Mouse (Mus musculus): Measurements from ENCODE around the gene Dhrs4. TPM values are rescaled to one million over a fixed set of nuclear protein-coding genes. Genes with fewer than 3 reads are reported as not detected.

The Dhrs4 gene
- total RNA-seq, 2 experiments from 2014 or later: 17.5 to 19.1 TPM

DNA sequence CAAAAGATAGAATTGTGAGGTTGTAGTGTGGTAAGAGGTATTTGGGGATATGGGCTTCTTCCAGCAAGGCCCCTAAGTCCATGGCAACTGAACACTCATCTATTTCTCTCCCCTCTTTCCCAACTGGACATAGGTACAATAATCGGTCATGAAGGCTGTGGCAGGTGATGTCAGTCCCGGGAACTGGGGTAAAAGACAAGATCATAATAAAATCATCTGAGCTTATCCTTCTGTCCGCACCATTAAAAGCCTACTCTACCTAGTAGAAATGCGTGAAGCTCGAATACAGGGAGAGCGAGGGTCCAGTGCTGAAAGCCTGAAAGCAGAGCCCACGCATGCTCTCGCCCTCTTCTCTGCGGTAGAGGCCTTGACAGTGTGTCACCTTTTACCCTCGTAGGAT, 1.1 kb downstream of the Dhrs4 start:
- DNase-seq (ENCODE audit: low spot score in 2 of 2): no peak
- intact Hi-C loops (cut with DNase I): no loop called here

- intact Hi-C loops (cut with DNase I): no loop called here
- DNase-seq (ENCODE audit: low spot score in 2 of 2): no peak
Measured at GRCm38 (mm10) chr14:55484430-55485085, 6.0 kb downstream of the Dhrs4 start.

GRCm38 (mm10) chr14:55486836-55487235, 8.3 kb downstream of the Dhrs4 start:
- DNase-seq (ENCODE audit: low spot score in 2 of 2): no peak
- intact Hi-C loops (cut with DNase I): no loop called here

DNA sequence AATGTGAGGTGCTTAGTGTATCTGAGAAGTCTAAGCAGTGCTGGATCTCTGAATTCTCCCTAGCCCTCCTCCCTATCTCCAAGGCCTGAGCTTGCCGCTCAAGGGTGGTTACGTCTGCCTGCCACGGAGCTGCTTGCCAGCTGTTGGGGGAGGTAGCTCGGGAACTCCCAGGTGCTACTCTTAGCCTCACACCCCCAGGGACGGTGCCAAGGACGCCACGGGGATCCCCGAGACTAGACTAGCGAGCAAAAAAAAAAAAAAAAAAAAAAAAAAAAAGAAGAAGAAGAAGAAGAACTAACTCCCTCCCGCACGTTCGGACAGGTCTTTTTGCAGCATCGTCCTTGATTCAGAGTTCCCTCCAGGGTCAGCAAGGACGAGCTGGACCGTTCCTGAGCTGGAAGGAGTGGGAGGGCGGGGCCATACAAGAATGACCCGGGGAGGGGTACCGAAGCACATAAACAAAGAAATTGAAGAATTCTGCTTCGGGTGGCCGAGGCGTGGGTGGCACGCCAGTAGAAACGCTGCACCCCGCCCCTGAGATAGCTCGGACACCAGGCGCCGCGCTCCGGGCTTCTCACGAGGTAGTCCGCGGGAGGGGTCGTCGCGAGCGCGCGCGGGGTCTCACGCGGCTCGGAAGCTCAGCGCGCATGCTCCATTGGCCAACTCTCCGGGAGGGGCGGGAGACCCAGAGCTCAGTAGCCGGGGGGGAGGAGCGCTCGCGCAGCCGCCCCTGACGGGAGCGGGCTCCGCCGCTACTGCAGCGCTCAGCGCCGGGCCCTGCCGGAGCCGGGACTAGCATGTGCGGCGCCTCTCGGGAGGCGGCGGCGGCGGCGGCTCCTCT, 12.0 kb downstream of the Dhrs4 start, which contains the start of gene Carmil3:
Gene Carmil3, plus strand, starts transcription at position 291 of the 841 bp plus-strand sequence.
- DNase-seq (ENCODE audit: low spot score in 2 of 2): peak; percentile 84 to 88
- intact Hi-C loops (cut with DNase I): no loop called here

GRCm38 (mm10) chr14:55491291-55491833, 12.8 kb downstream of the Dhrs4 start:
- intact Hi-C loops (cut with DNase I): no loop called here
- DNase-seq (ENCODE audit: low spot score in 2 of 2): peak in 1 of 2 experiments; percentile 63

DNA sequence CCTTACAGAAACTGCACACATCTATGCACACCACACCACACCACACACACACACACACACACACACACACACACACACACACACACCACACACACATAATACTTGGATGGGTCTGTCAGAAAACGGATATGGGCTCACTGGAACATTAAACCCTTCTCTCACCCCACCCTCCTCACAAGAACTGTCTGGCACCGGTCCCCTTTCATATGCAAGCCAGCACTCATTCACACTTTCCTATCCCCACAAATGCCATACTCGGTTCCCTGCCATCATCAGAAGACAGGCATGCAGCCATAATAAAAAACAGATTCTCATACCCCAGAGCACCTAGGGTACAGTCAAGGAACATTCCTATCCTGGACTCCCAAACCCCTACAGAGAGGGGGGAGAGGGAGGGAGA, 13.5 kb downstream of the Dhrs4 start:
- intact Hi-C loops (cut with DNase I): no loop called here
- DNase-seq (ENCODE audit: low spot score in 2 of 2): no peak

GRCm38 (mm10) chr14:55495509-55496240, 17.1 kb downstream of the Dhrs4 start:
- intact Hi-C loops (cut with DNase I): loop anchor here (5.0 kb wide), 1 partner anchor 47 kb away; the partner anchor contains the start of gene Pck2
- no peak for DNase-seq (ENCODE audit: low spot score in 2 of 2)

DNA sequence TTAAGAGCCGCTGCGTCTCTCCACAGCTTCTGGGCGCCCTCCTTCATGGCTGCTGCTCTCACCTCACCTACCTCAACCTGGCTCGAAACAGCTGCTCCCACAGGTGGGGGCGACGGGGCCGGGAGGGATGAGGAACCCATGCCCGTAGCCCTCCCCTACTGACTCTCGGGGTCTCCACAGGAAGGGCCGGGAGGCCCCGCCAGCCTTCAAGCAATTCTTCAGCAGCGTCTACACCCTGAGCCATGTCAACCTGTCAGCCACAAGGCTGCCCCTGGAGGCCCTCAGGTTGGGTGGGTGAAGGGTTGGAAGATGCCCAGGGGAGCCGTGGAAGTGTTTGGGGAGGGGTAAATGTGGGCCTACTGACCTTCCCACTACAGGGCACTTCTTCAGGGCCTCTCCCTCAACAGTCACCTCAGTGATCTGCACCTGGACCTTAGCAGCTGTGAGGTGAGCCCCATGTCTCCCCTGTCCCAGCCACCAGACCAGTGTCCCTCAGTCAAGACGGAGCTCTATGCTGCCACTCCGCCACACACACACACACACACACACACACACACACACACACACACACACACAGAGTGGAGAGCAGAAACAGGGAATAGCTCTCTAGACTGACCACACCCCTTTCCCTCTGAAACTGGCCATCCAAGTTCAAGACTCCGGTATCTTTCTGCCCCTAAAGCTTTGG, 18.3 kb downstream of the Dhrs4 start:
- no peak for DNase-seq (ENCODE audit: low spot score in 2 of 2)
- intact Hi-C loops (cut with DNase I): loop anchor here (1.0 to 5.0 kb wide), 2 partner anchors 45 to 60 kb away; partner anchors contain the start of gene Pck2

DNA sequence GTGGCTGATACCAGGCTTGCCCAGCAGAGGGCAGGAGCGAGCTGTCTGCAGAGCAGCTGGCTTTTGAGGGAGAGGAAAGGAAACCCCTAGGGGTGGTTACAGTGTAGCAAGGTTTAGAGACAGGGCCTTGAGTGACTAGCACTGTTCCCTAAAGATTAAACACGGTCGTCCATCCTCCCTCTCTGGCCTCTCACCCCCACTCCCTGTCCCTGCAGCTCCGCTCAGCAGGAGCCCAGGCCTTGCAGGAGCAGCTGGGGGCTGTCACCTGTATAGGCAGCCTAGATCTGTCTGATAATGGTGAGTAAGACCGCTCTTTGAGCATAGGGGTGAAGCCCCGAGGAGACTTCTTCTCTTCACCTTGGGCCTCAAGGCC, 18.9 kb downstream of the Dhrs4 start:
- intact Hi-C loops (cut with DNase I): loop anchor here (1.0 to 5.0 kb wide), 2 partner anchors 45 to 60 kb away; partner anchors contain the start of gene Pck2
- DNase-seq (ENCODE audit: low spot score in 2 of 2): peak; percentile 81 to 82

GRCm38 (mm10) chr14:55505612-55506011, 27.1 kb downstream of the Dhrs4 start:
- no peak for DNase-seq (ENCODE audit: low spot score in 2 of 2)
- intact Hi-C loops (cut with DNase I): no loop called here

- intact Hi-C loops (cut with DNase I): no loop called here
- no peak for DNase-seq (ENCODE audit: low spot score in 2 of 2)
Measured at GRCm38 (mm10) chr14:55507801-55508200, 29.2 kb downstream of the Dhrs4 start.

DNA sequence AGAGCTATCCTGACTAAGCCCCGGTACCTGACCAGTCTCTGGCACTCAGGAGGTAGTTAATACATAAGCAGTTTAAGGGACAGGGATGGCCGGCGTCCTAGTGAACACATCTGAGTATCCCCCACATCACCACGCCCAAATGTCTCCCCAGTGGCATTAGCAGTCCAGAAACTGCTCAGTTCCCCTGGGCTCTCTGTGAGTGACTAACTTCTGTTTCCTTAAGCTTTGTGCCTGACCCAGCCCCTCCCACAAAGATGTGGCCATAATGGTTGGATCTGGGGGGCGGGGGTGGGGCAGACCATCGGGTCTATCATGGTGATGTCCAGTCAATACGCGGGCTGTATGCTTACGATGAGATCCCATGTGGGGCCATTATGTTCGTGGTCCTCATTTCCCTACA, 31.0 kb downstream of the Dhrs4 start:
- intact Hi-C loops (cut with DNase I): no loop called here
- no peak for DNase-seq (ENCODE audit: low spot score in 2 of 2)

- peak; percentile 57 to 60 for DNase-seq (ENCODE audit: low spot score in 2 of 2)
- intact Hi-C loops (cut with DNase I): no loop called here
Measured at GRCm38 (mm10) chr14:55510125-55510731, 31.7 kb downstream of the Dhrs4 start, which contains the start of gene Cpne6. Gene Cpne6 (plus strand): TSS chr14:55510445.

GRCm38 (mm10) chr14:55511037-55511436, 32.5 kb downstream of the Dhrs4 start:
- peak; percentile 66 to 70 for DNase-seq (ENCODE audit: low spot score in 2 of 2)
- intact Hi-C loops (cut with DNase I): no loop called here

- DNase-seq (ENCODE audit: low spot score in 2 of 2): no peak
- intact Hi-C loops (cut with DNase I): no loop called here
Measured at GRCm38 (mm10) chr14:55513927-55514326, 35.4 kb downstream of the Dhrs4 start.

GRCm38 (mm10) chr14:55515846-55516245, 37.3 kb downstream of the Dhrs4 start:
- intact Hi-C loops (cut with DNase I): no loop called here
- no peak for DNase-seq (ENCODE audit: low spot score in 2 of 2)

DNA sequence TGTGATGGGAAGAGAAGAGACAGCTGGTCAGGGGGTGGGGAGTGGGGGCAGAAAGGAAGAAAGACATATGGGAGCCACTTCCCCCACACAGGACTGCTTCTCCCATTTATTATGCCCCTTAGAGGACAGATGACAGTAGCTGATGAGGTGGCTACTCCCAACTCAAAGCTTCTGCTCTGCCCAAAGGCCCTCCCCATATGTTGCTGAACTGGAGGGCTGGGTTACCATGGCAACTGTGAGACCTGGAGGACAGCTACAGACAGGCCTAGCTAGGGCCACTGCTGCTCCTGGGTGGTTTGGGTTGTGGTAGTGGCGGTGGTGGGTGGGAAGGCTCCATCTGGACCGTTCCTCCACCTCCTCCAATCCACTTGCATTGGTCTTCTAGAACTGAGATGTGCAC, 40.3 kb downstream of the Dhrs4 start:
- peak; percentile 77 to 81 for DNase-seq (ENCODE audit: low spot score in 2 of 2)
- intact Hi-C loops (cut with DNase I): no loop called here

DNA sequence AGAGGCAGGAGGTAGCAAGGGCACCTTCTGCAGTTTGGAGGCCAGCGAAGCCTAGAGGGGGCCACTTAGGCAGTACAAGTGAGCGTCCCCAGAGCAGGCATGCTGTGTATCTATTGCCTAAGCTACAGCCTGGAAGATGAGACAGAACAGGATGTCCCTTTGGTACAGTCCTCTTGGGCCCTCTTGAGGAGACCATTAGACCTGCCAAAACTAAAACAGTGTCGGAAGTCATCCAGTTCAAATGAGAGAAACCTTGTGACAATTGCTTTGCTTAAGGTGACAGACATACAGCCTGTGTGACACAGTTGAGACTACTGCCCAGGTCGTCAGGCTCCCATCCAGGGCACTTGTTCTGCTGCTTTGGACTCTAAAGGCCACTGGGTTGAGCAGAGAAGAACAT, 41.0 kb downstream of the Dhrs4 start:
- intact Hi-C loops (cut with DNase I): no loop called here
- DNase-seq (ENCODE audit: low spot score in 2 of 2): no peak

Measured in left cerebral cortex, postnatal 36 days (tissue).